Mouse (Mus musculus): ENCODE measurements around the gene Ap2a2. TPM values are rescaled to one million over a fixed set of nuclear protein-coding genes. Genes with fewer than 3 reads are reported as not detected.
"Not testable (repeated sequence)": the region's sequence is repeated elsewhere in the genome, so short reads cannot be mapped to it uniquely, and the experiment has no call there.

Ap2a2 gene
- total RNA-seq, 1 experiment = 103 TPM

- DNase-seq (ENCODE audit: low read depth, low spot score) = no peak
- no peak overlapping the region for H3K4me3 ChIP-seq (ENCODE audit: insufficient read depth in 1 of 2, low read depth in 1 of 2, low read length in 2 of 2, poor library complexity in 1 of 2, severe bottlenecking in 1 of 2)
- no peak overlapping the region for H3K9ac ChIP-seq (ENCODE audit: insufficient read depth, low read depth, low read length, poor library complexity, severe bottlenecking)
- in situ Hi-C loops (cut with MboI; ENCODE audit: low sequenced_read_pairs in 2 of 2, unreplicated experiment in 2 of 2) = no loop called here
- H3K9me3 ChIP-seq (ENCODE audit: control insufficient read depth, insufficient read depth, low read depth, low read length) = no peaks in the 10 kb centered on the region
- H3K4me1 ChIP-seq (ENCODE audit: control insufficient read depth in 2 of 2, insufficient read depth in 2 of 2, low read length in 2 of 2, poor library complexity in 1 of 2) = no peaks in the 10 kb centered on the region
- peaks cover 57% of the 10 kb centered on the region for H3K36me3 ChIP-seq (ENCODE audit: control insufficient read depth, insufficient read depth, low read length, poor library complexity, severe bottlenecking)
- no peak overlapping the region for H3K27ac ChIP-seq (ENCODE audit: insufficient read depth, low read depth, low read length, poor library complexity, severe bottlenecking)
- TF ChIP-seq ZC3H11A (IDR thresholded peaks at IDR 0.05; ENCODE audit: borderline replicate concordance, low read depth, low read length) (no peak), MAFK (IDR thresholded peaks at IDR 0.05; ENCODE audit: insufficient read depth, low read depth, low read length) (no peak), HCFC1 (IDR thresholded peaks at IDR 0.05; ENCODE audit: borderline replicate concordance, insufficient read depth, low read length) (no peak), ZNF384 (IDR thresholded peaks at IDR 0.05; ENCODE audit: low read depth, low read length) (no peak), CHD2 (IDR thresholded peaks at IDR 0.05; ENCODE audit: low read depth, low read length) (no peak)
These were observed 67.3 kb downstream of the Ap2a2 start for GRCm38 (mm10) chr7:141629241-141629640.

- H3K9me3 ChIP-seq (ENCODE audit: control insufficient read depth, insufficient read depth, low read depth, low read length); H3K9ac ChIP-seq (ENCODE audit: insufficient read depth, low read depth, low read length, poor library complexity, severe bottlenecking); H3K27ac ChIP-seq (ENCODE audit: insufficient read depth, low read depth, low read length, poor library complexity, severe bottlenecking); DNase-seq (ENCODE audit: low read depth, low spot score); H3K36me3 ChIP-seq (ENCODE audit: control insufficient read depth, insufficient read depth, low read length, poor library complexity, severe bottlenecking); H3K4me3 ChIP-seq (ENCODE audit: insufficient read depth in 1 of 2, low read depth in 1 of 2, low read length in 2 of 2, poor library complexity in 1 of 2, severe bottlenecking in 1 of 2); in situ Hi-C loops (cut with MboI; ENCODE audit: low sequenced_read_pairs in 2 of 2, unreplicated experiment in 2 of 2); H3K4me1 ChIP-seq (ENCODE audit: control insufficient read depth in 2 of 2, insufficient read depth in 2 of 2, low read length in 2 of 2, poor library complexity in 1 of 2): not testable (repeated sequence)
These were observed 76.1 kb downstream of the Ap2a2 start for GRCm38 (mm10) chr7:141638077-141638476.

- DNase-seq (ENCODE audit: low read depth, low spot score); H3K4me1 ChIP-seq (ENCODE audit: control insufficient read depth in 2 of 2, insufficient read depth in 2 of 2, low read length in 2 of 2, poor library complexity in 1 of 2); H3K9ac ChIP-seq (ENCODE audit: insufficient read depth, low read depth, low read length, poor library complexity, severe bottlenecking); H3K36me3 ChIP-seq (ENCODE audit: control insufficient read depth, insufficient read depth, low read length, poor library complexity, severe bottlenecking); H3K27ac ChIP-seq (ENCODE audit: insufficient read depth, low read depth, low read length, poor library complexity, severe bottlenecking); H3K4me3 ChIP-seq (ENCODE audit: insufficient read depth in 1 of 2, low read depth in 1 of 2, low read length in 2 of 2, poor library complexity in 1 of 2, severe bottlenecking in 1 of 2); H3K9me3 ChIP-seq (ENCODE audit: control insufficient read depth, insufficient read depth, low read depth, low read length); in situ Hi-C loops (cut with MboI; ENCODE audit: low sequenced_read_pairs in 2 of 2, unreplicated experiment in 2 of 2): not testable (repeated sequence)
These were observed 76.8 kb downstream of the Ap2a2 start for GRCm38 (mm10) chr7:141638513-141639334.

- H3K27ac ChIP-seq (ENCODE audit: insufficient read depth, low read depth, low read length, poor library complexity, severe bottlenecking); H3K9me3 ChIP-seq (ENCODE audit: control insufficient read depth, insufficient read depth, low read depth, low read length); in situ Hi-C loops (cut with MboI; ENCODE audit: low sequenced_read_pairs in 2 of 2, unreplicated experiment in 2 of 2); H3K4me1 ChIP-seq (ENCODE audit: control insufficient read depth in 2 of 2, insufficient read depth in 2 of 2, low read length in 2 of 2, poor library complexity in 1 of 2); H3K36me3 ChIP-seq (ENCODE audit: control insufficient read depth, insufficient read depth, low read length, poor library complexity, severe bottlenecking); DNase-seq (ENCODE audit: low read depth, low spot score); H3K4me3 ChIP-seq (ENCODE audit: insufficient read depth in 1 of 2, low read depth in 1 of 2, low read length in 2 of 2, poor library complexity in 1 of 2, severe bottlenecking in 1 of 2); H3K9ac ChIP-seq (ENCODE audit: insufficient read depth, low read depth, low read length, poor library complexity, severe bottlenecking): not testable (repeated sequence)
These were observed 77.4 kb downstream of the Ap2a2 start for GRCm38 (mm10) chr7:141639335-141639890.

GRCm38 (mm10) chr7:141642375-141642774, 80.4 kb downstream of the Ap2a2 start:
- Histone ChIP-seq H3K4me1 (ENCODE audit: control insufficient read depth in 2 of 2, insufficient read depth in 2 of 2, low read length in 2 of 2, poor library complexity in 1 of 2) (no peaks in the 10 kb centered on the region), H3K36me3 (ENCODE audit: control insufficient read depth, insufficient read depth, low read length, poor library complexity, severe bottlenecking) (no peaks in the 10 kb centered on the region), H3K27ac (ENCODE audit: insufficient read depth, low read depth, low read length, poor library complexity, severe bottlenecking) (no peak overlapping the region), H3K9me3 (ENCODE audit: control insufficient read depth, insufficient read depth, low read depth, low read length) (no peaks in the 10 kb centered on the region), H3K4me3 (ENCODE audit: insufficient read depth in 1 of 2, low read depth in 1 of 2, low read length in 2 of 2, poor library complexity in 1 of 2, severe bottlenecking in 1 of 2) (no peak overlapping the region), H3K9ac (ENCODE audit: insufficient read depth, low read depth, low read length, poor library complexity, severe bottlenecking) (no peak overlapping the region)
- DNase-seq (ENCODE audit: low read depth, low spot score) = no peak
- TF ChIP-seq ZNF384 (IDR thresholded peaks at IDR 0.05; ENCODE audit: low read depth, low read length) = no peak
- no peak for TF ChIP-seq CHD2 (IDR thresholded peaks at IDR 0.05; ENCODE audit: low read depth, low read length)
- TF ChIP-seq MAFK (IDR thresholded peaks at IDR 0.05; ENCODE audit: insufficient read depth, low read depth, low read length) = no peak
- TF ChIP-seq HCFC1 (IDR thresholded peaks at IDR 0.05; ENCODE audit: borderline replicate concordance, insufficient read depth, low read length) = no peak
- TF ChIP-seq ZC3H11A (IDR thresholded peaks at IDR 0.05; ENCODE audit: borderline replicate concordance, low read depth, low read length) = no peak
- in situ Hi-C loops (cut with MboI; ENCODE audit: low sequenced_read_pairs in 2 of 2, unreplicated experiment in 2 of 2) = no loop called here

Data from ES-E14 (cell line).